Mouse (Mus musculus) forebrain, embryonic 11.5 days (tissue): ENCODE measurements at regions not wholly inside any gene's neighbourhood (a gene's known extent, or its start where the extent isn't known, plus 50 kb on each side); places are given as distances from the start of the nearest gene placed in this dataset.

Experiments
- ATAC-seq: fragments of 200-750 bp; cut with Nextera tagmentation; replicated peaks from 2 replicates; pipeline ENCODE4 v1.8.0; 2017; ENCODE audit warnings: moderate TSS enrichment; ENCODE audit not compliant: low FRiP score
- DNase-seq: peaks from one replicate; pipeline ENCODE4 v3.0.0-alpha.2; 2017; ENCODE audit warnings: low spot score
- H3K27ac ChIP-seq: fragments of 300-500 bp; sonication (generic); 2 replicates; pipeline ENCODE4 v1.5.1; 2014; ENCODE audit warnings: low read depth, low read length
- H3K27me3 ChIP-seq: fragments of 300-500 bp; sonication (generic); 2 replicates; pipeline ENCODE4 v1.6.1; 2014; ENCODE audit warnings: mild to moderate bottlenecking, low read length, mixed read lengths; ENCODE audit not compliant: control insufficient read depth, insufficient read depth
- H3K36me3 ChIP-seq: fragments of 300-500 bp; sonication (generic); 2 replicates; pipeline ENCODE4 v1.6.1; 2014; ENCODE audit warnings: mild to moderate bottlenecking, low read length, moderate library complexity, mixed read lengths; ENCODE audit not compliant: control insufficient read depth, insufficient read depth
- H3K4me1 ChIP-seq: fragments of 300-500 bp; sonication (generic); replicated peaks from 2 replicates; pipeline ENCODE4 v1.6.1; 2014; ENCODE audit warnings: low read length, mixed read lengths; ENCODE audit not compliant: control insufficient read depth, insufficient read depth
- H3K4me2 ChIP-seq: fragments of 300-500 bp; sonication (generic); 2 replicates; pipeline ENCODE4 v1.6.1; 2014; ENCODE audit warnings: low read depth, mild to moderate bottlenecking, low read length, moderate library complexity, mixed read lengths; ENCODE audit not compliant: severe bottlenecking
- H3K4me3 ChIP-seq: fragments of 300-500 bp; sonication (generic); 2 replicates; pipeline ENCODE4 v1.5.1; 2014; ENCODE audit warnings: low read depth, low read length
- H3K9ac ChIP-seq: fragments of 300-500 bp; sonication (generic); 2 replicates; pipeline ENCODE4 v1.6.1; 2014; ENCODE audit warnings: low read length
- H3K9me3 ChIP-seq: fragments of 300-500 bp; sonication (generic); 2 replicates; pipeline ENCODE4 v1.6.1; 2016; ENCODE audit warnings: low read length, mixed read lengths; ENCODE audit not compliant: control insufficient read depth
- WGBS: fragments of 180-500 bp; shearing (Covaris S2); extraction: QIAGEN DNeasy Blood & Tissue Kit; methylation state at CpG from one replicate; pipeline ENCODE4 v1.1.7; 2014; 5-methylcytosine and 5-hydroxymethylcytosine counted together

- Histone ChIP-seq H3K9me3 (no peaks in the 10 kb centered on the region), H3K27ac (peak overlapping the region; percentile 37; the same call in 1 of the 2 replicates), H3K4me3 (no peak overlapping the region), H3K4me1 (peaks cover 6% of the 10 kb centered on the region; the same call in 1 of the 2 replicates), H3K27me3 (no peaks in the 10 kb centered on the region), H3K4me2 (no peak overlapping the region), H3K9ac (no peak overlapping the region), H3K36me3 (no peaks in the 10 kb centered on the region)
- 39% methylated on average over 8 of the region's 8 CpGs for WGBS
- ATAC-seq, result peak; percentile 75
- no peak for DNase-seq
These were observed 83.4 kb upstream of the Ankrd50 start for GRCm38 (mm10) chr3:38567946-38568595.

GRCm38 (mm10) chr3:38566576-38566975, 81.9 kb upstream of the Ankrd50 start:
- Histone ChIP-seq H3K4me2 (no peak overlapping the region), H3K27ac (no peak overlapping the region), H3K4me1 (peaks cover 6% of the 10 kb centered on the region; the same call in 1 of the 2 replicates), H3K36me3 (no peaks in the 10 kb centered on the region), H3K4me3 (no peak overlapping the region), H3K27me3 (no peaks in the 10 kb centered on the region), H3K9ac (no peak overlapping the region), H3K9me3 (no peaks in the 10 kb centered on the region)
- no peak for DNase-seq
- WGBS, result 91% methylated on average over 2 of the region's 2 CpGs
- no peak for ATAC-seq

- peaks cover 6% of the 10 kb centered on the region; the same call in 1 of the 2 replicates for H3K4me1 ChIP-seq
- H3K9me3 ChIP-seq, result no peaks in the 10 kb centered on the region
- ATAC-seq (no peak), DNase-seq (no peak)
- no peak overlapping the region for H3K4me3 ChIP-seq
- 17% methylated on average over 2 of the region's 2 CpGs for WGBS
- H3K27ac ChIP-seq, result no peak overlapping the region
- H3K4me2 ChIP-seq, result no peak overlapping the region
- no peak overlapping the region for H3K9ac ChIP-seq
- no peaks in the 10 kb centered on the region for H3K36me3 ChIP-seq
- H3K27me3 ChIP-seq, result no peaks in the 10 kb centered on the region
These were observed 80.2 kb upstream of the Ankrd50 start for GRCm38 (mm10) chr3:38564844-38565243.

- Histone ChIP-seq H3K27me3 (no peaks in the 10 kb centered on the region), H3K4me3 (no peak overlapping the region), H3K36me3 (no peaks in the 10 kb centered on the region), H3K9me3 (no peaks in the 10 kb centered on the region), H3K9ac (no peak overlapping the region), H3K4me1 (peaks cover 6% of the 10 kb centered on the region; the same call in 1 of the 2 replicates), H3K27ac (no peak overlapping the region), H3K4me2 (no peak overlapping the region)
- 10% methylated on average over 2 of the region's 2 CpGs for WGBS
- DNase-seq (no peak), ATAC-seq (peak; percentile 53; the same call in 1 of the 2 replicates)
These were observed 79.7 kb upstream of the Ankrd50 start for GRCm38 (mm10) chr3:38564364-38564763.

- H3K9me3 ChIP-seq, result no peaks in the 10 kb centered on the region
- no peaks in the 10 kb centered on the region; the same call in 1 of the 2 replicates for H3K4me1 ChIP-seq
- whole genome bisulfite sequencing, result 83% methylated on average over 2 of the region's 2 CpGs
- H3K4me2 ChIP-seq, result no peak overlapping the region
- ATAC-seq, result no peak
- DNase-seq, result no peak
- no peak overlapping the region for H3K9ac ChIP-seq
- no peaks in the 10 kb centered on the region for H3K27me3 ChIP-seq
- H3K4me3 ChIP-seq, result no peak overlapping the region
- no peak overlapping the region for H3K27ac ChIP-seq
- no peaks in the 10 kb centered on the region for H3K36me3 ChIP-seq
These were observed 76.5 kb upstream of the Ankrd50 start for GRCm38 (mm10) chr3:38561186-38561585.

- Histone ChIP-seq H3K9me3 (no peaks in the 10 kb centered on the region), H3K4me3 (no peak overlapping the region), H3K27me3 (no peaks in the 10 kb centered on the region), H3K36me3 (no peaks in the 10 kb centered on the region), H3K9ac (no peak overlapping the region), H3K4me1 (0 out of 2 replicates have a peak, but pooled peaks cover 2% of the 10 kb centered on the region), H3K4me2 (no peak overlapping the region), H3K27ac (no peak overlapping the region)
- no peak for DNase-seq
- WGBS, result 87% methylated on average over 5 of the region's 5 CpGs
- no peak for ATAC-seq
These were observed 71.3 kb upstream of the Ankrd50 start for GRCm38 (mm10) chr3:38555939-38556338.

- Histone ChIP-seq H3K4me1 (0 out of 2 replicates have a peak, but pooled peaks cover 2% of the 10 kb centered on the region), H3K9me3 (no peaks in the 10 kb centered on the region), H3K4me3 (no peak overlapping the region), H3K36me3 (no peaks in the 10 kb centered on the region), H3K27me3 (no peaks in the 10 kb centered on the region), H3K9ac (no peak overlapping the region), H3K4me2 (no peak overlapping the region), H3K27ac (peak overlapping the region; percentile 7; the same call in 1 of the 2 replicates)
- DNase-seq (no peak), ATAC-seq (peak; percentile 80)
- 25% methylated on average over 4 of the region's 4 CpGs for WGBS
These were observed 68.9 kb upstream of the Ankrd50 start for GRCm38 (mm10) chr3:38553470-38554043.

- no peaks in the 10 kb centered on the region for H3K36me3 ChIP-seq
- WGBS, result 86% methylated on average over 3 of the region's 3 CpGs
These were observed 62.4 kb upstream of the Ankrd50 start for GRCm38 (mm10) chr3:38547032-38547431.

GRCm38 (mm10) chr3:38545501-38545896, 60.9 kb upstream of the Ankrd50 start:
- ATAC-seq, result no peak
- no peaks in the 10 kb centered on the region for H3K36me3 ChIP-seq
- no peak overlapping the region for H3K4me2 ChIP-seq
- no peak overlapping the region for H3K27ac ChIP-seq
- WGBS, result 78% methylated on average over 3 of the region's 3 CpGs
- no peak overlapping the region for H3K9ac ChIP-seq
- no peak for DNase-seq
- H3K9me3 ChIP-seq, result no peaks in the 10 kb centered on the region
- no peak overlapping the region for H3K4me3 ChIP-seq
- H3K4me1 ChIP-seq, result no peaks in the 10 kb centered on the region
- H3K27me3 ChIP-seq, result no peaks in the 10 kb centered on the region

More at GRCm38 (mm10) chr3:38547032-38547431, 62.4 kb upstream of the Ankrd50 start:
- Histone ChIP-seq H3K4me2 (no peak overlapping the region), H3K9me3 (no peaks in the 10 kb centered on the region), H3K27me3 (no peaks in the 10 kb centered on the region), H3K9ac (no peak overlapping the region), H3K4me3 (no peak overlapping the region), H3K4me1 (no peaks in the 10 kb centered on the region), H3K27ac (no peak overlapping the region)
- DNase-seq (no peak), ATAC-seq (no peak)
